Mouse (Mus musculus) gastrocnemius, postnatal 10 days (tissue): ENCODE data around the gene Ccdc90b. TPM values are rescaled to one million over a fixed set of nuclear protein-coding genes. Genes with fewer than 3 reads are reported as not detected.

Experiments used
- DNase-seq: peaks from one replicate; pipeline ENCODE4 v3.0.0; 2021; ENCODE audit warnings: mixed read lengths
- long read RNA-seq, 2 experiments: library from polyadenylated mRNA; stranded (forward); transcript quantifications; one replicate each; pipeline ENCODE4 v2.0.0; 2021
- total RNA-seq, 2 experiments: library from RNA; stranded (reverse); gene quantifications; 2 replicates each; pipeline ENCODE4 v1.2.3; 2021

Ccdc90b gene
- 10 to 100 TPM; 24.8 to 26.2 TPM for total RNA-seq
- long read RNA-seq, experiment 1, transcript Ccdc90b-201 (9 exons, 1,596 nt) = major isoform, 25 of 28 reads
- long read RNA-seq, experiment 1, partial matches to known transcripts = 2 of 28 reads
- long read RNA-seq, experiment 1, other reads (novel, unspliced or antisense) = 1 of 28 reads
- long read RNA-seq, experiment 2, transcript Ccdc90b-201 (9 exons, 1,596 nt) = major isoform, 29 of 32 reads
- long read RNA-seq, experiment 2, partial matches to known transcripts = 0 of 32 reads
- long read RNA-seq, experiment 2, other reads (novel, unspliced or antisense) = 3 of 32 reads

DNA sequence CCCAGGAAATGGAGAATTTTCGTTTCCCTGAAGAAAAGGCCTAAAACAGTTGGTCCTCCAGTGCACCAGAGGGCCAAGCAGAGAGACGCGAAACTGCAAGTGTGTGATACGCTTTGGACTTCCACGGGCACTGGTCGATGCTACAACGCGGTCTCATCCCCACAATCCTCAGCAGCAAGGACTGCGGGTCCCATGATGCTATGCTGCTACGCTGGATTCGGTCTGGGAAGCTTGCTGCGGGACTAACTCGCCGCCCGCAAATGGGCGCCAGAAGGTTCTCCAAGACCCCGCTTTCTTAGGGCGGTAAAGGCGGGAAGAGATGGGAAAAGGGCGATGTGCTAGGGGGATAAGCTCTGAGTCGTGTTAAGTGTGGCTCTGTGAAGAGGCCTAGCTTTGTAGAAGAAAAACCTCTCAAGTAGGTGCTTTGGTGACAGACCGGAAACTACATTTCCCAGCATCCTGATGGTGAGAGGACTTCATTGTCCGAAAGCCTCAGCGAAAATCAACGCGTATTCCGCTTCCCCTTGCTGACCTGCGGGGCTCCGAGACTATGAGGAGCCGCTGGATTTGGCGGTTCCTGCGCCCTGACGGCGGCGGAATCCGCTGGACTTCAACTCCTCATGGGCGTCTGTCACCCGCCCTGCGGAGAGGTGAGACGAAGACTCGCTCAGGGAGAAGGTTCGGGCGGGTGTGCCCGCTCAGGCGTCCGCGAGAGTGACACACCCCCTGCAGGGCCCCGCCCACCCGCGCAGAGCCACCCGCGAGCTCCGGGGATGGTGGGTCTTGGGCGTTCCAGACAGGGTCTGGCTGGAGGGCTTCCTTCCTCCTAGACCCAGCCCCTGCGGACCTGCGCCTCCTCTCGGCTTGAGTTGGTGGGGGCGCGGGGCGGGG, at the start of gene Ccdc90b:
Ccdc90b (plus strand) TSS at position 164 of the 891 bp plus-strand sequence.
- peak; percentile 71 for DNase-seq

DNA sequence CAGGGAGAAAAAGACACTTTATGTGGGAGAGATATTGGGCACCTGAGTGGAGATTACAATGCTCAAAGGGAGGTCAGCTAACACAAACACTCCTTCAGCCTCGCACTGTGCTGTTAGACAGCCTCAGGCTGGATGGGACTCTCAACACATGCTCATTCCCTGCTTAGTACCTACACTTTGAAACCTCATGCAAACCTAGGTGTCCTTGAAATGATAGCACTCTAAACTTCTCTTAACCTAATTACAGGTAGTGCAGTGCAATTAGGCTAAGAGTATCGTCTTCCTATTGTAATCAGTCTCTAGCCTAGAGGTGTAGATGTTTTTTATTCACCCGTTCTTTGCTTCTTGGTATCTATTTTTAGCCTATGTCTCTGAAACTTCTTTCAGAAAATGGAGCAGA, 40.6 kb upstream of the Ccdc90b start:
- no peak for DNase-seq

DNA sequence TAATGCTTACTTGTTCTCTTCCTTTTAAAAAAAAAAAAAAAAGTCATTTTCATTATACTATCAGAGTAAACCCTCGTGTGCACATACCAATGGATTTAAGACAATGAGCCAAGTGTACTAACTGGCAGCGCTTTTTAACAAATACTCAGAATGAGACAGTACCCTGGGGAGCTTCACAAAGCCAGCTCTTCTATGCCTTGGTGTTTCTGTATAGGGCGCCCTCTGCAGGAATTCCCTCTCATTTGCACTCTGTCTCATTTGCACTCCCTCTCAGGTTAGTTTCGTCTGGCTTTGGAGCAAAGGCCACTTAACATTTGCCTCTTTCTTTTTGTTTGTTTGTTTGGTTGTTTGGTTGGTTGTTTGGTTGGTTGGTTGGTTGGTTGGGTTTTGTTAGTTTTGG, 40.1 kb upstream of the Ccdc90b start:
- DNase-seq = peak; percentile 14

DNA sequence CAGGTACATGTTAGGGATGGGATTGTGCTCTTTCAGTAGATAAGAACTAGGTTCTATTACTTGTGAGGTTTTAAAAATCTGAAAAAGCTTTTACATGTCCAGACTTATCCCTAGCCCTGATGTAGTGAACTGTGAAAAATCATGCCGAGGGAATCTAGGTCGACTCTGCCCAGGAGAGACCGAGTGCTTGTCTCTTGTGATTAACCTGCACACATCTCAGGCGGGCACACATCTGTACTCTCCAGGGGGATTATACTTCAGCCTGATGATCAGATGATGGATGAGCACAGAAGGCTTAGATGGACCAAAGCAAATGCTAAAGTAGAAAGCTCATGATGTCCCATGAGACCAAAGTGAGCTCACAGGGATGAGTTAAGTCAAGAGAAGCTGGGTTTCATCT, 31.7 kb upstream of the Ccdc90b start:
- DNase-seq = no peak

DNA sequence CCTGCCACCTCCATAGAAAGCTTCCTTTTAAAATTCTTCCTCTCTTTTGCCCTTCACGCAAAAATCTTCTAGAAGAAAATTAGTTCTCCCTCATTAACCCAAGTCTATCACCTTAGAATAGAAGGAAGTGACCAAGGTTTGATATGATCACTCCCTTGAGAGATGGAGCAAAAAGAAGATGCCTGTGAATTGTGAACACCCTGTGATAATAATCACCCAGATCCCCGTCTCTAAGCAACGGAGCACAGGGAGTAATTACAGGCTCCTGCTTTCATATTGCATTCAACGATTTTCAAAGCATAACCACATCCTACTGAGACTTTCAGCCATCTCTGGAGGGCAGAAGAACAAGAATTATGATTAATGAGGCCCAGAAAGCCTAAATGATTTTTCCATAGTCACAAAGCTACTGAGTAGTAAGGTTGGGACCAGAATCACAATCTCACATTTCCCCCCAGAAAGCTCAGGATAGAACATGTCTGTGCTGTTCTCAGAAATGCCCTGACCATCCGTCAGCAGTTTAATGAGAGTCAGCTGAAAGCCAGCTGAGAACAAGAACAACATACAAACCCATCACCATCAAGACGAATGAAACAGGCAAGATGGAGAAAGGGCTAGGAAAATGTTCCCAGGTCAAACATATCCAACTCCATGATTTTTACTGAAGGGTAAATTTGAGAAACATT, 28.5 kb upstream of the Ccdc90b start:
- DNase-seq = no peak

DNA sequence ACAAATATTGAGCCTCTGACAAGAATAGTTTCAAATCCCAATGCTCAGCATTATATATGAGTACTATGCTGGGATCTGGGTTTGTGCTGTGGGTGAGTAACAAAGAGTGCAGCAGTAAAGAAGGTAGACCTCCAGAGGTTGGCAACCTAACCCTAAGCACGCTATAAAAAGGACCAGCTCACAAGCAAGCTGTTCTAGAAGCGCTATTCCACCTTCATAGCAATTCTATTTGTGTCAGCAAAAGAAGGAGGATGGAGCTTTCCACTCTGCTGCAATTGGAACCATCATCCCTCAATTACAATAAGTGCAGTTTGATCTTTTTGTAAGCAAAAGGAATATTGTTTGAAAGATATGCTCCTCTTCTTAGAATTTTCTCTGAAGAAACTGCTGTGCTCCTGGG, 14.2 kb upstream of the Ccdc90b start:
- DNase-seq = no peak

DNA sequence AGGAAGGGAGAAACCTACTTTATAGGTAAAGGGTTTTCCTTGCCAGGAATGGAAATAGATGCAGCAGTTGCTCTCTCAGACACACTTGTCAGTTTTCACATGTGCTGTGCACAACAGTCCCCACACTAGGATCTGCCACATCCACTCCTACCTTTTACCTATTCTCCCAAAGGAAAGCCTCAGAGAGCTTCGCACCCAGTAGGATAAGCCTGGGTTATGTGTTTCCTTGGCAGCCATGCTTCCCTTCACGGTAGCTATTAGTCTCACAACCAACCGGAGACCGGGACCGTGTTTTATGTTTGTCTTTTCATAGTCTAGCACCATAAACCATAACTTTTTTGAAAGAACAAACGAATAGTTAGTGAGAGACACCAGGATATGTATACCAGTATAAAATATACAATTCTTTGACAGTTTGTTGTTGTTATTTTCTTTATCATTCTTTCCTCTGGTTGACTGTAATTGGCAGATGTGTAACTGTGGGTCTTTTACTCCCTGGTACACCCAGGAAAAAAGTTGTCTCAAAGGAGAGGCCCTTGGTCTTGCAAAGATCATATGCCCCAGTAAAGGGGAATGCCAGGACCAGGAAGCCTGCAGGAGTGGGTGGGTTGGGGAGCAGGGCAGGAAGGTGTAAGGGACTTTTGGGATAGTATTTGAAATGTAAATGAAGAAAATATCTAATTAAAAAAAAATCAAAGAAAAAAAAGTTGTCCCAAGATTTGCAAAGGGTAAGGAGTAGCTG, 10.5 kb upstream of the Ccdc90b start:
- DNase-seq = no peak

DNA sequence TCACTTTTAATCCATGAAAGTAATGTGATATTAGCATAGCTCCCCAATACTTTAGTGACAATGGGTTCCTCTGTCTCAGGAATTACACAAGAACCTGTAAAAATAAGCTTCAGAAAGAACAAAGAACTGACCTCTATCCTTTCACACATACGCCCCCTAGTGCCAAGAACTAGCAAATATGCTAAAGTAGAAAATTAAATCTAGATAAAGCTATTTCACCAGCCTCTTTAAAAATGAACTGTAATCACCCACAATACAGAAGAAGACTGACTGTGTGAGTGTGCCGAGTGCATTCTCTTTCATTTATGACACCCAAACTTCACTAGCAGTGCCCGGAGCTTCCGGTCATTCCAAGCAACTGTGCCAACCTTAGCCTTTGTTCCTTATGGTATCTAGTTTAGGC, 10.0 kb upstream of the Ccdc90b start:
- no peak for DNase-seq

DNA sequence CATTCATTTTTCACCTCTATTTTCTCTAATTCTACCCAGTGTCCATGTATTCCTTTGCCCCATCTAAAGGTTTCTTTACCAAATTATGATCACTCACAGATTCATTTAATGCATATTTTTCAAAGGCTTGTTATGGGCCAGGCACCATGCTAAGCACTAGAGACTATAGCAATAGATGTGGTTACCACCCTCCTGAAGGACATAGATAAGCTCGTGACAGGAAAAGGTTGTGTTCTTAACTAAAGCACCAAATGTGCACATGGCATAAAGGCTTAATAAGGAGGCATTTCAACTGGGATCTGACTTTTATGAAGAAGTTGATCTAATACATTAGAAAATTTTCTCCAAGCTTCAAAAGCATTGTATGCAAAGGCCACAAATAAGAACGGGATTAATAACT, 2.2 kb upstream of the Ccdc90b start:
- DNase-seq = no peak

DNA sequence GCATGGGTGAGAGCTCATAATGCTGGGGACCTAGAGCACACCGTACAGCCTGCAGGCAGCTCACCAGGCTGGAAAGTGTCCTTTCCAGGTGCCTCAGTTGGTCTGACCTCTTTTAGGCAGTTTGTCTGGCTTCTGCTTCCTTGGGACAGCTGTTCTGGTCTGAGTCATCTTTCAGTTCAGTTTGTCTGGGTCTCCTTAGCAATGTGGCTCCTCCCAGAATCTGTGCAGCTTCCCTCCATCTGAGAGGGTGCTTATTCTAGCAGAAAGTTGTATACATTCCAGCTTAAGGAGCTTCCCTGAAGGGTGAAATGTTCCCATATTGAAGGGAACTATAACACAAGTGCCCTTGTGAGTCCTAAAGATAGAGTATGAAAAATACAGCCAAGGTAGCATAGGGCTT, 5.8 kb downstream of the Ccdc90b start:
- DNase-seq = no peak

DNA sequence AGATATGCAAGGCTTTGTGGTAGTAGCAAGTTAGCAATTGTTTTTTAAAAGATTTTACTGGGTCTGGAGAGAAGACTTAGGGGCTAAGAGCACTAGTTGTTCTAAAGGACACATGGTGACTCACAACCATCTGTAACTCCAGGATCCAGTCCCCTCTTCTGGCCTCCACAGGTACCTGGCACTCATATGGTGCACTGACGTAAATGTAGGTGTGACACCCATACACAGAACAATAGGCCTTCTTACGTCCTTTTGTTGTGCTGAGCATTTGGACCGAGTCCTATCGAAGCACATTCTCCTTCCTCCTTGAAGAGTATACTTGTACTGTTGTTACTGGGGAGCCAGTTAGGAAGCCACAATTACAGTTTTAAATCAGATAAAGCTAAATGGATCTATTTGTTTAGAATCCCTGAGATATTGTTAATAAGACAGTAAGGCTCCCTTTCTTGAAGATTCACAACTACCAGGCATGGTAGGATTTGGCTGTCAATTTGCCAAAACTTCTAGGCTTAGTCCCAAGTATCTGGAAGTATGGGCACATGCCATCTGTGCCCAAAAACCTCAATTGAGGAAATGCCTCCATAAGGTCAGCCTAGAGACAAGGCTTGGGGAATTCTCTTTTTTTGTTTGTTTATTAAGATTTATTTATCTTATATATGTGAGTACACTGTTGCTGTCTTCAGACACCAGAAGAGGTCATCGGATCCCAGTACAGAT, 19.7 kb downstream of the Ccdc90b start:
- no peak for DNase-seq

DNA sequence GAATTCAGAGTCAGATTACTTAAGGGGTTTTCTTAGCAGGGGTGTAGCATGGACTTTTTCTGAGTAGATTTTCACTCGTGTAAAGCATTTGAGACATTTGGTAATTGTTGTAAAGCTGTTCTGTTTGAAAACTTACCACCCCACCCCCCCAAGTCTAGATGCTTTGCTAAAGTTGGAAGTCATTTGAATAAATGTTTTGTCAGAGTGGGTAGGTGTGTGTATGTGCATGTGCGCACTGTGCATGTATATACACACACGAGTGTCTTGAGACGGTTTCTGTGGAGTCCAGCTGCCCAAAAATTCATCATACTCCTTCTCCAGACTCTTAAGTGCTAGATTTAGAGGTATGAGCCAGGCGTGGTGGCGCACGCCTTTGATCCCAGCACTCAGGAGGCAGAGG, 22.6 kb downstream of the Ccdc90b start:
- no peak for DNase-seq

DNA sequence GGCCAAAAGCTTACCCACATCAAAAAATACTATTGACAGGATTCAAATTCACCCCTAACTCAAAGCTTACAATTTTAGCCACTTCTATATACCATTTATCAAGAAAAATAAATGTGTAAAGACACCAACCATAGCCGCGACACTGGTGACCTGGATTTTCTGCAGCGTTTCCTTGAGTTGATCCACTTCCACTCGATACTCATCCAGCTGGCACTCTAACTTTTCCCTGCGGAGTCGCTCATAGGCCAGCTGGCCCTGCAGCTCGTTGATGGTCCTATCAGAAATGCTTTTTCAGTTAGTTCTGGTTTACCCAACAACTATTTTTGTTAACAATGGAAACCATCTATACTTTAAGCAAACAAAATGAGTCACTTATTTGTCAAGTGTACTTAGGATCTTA, 29.0 kb downstream of the Ccdc90b start:
- DNase-seq = peak; percentile 26

DNA sequence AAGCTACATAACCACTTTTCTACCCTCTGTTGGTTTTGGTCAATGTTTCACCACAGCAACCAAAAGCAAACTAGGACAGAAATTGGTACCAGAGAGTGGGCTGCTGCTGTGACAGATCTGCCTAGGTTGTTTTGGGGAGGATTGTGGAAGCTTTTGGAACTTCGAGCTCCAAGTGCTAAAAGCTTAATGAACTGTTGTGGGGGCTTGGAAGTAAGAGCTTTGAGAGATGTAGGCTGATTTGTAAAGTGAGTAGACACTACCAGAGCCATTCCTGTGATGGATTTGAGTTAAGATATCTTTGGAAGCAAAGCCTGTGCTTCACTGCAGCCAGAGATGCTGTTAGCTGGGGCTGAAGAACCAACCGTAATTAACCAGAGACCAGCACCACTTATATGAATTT, 29.9 kb downstream of the Ccdc90b start:
- DNase-seq = no peak

DNA sequence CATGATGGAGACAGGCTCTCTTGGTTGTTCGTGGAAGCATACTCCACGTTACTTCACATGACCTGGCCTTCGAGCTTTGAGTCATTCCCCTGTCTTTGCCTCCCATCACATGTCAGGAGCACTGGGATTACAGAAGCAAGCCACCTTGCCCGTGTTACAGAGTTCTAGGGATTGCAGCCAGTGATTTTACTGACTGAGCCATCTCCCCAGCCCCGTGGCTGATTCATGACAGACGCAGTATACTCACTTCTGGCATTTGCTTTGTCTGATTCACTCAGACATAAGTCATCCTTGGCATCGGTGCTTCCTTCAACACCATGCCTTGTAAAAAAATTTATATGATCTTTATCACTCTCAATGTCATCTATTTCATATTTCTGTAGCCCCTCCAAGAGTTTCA, 44.0 kb downstream of the Ccdc90b start:
- DNase-seq = no peak

DNA sequence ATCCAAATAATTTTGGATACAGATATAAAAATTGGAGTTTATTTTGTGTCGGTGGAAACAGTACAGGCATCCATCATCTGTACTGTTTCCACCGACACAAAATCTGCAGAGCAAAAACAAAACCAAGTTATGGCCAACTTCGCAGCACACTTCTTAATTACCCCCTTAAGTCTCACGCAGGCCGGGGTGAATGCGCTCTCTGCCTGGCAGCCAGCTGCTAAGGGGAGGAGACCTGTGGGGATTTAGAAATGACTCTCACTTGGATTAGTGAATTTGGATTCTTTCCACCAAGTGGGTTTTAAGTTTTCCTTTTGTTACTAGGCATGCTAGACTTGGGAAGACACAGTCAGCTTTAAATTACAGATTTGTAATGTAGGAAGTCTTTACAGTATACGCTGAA, 49.9 kb downstream of the Ccdc90b start:
- DNase-seq = no peak

DNA sequence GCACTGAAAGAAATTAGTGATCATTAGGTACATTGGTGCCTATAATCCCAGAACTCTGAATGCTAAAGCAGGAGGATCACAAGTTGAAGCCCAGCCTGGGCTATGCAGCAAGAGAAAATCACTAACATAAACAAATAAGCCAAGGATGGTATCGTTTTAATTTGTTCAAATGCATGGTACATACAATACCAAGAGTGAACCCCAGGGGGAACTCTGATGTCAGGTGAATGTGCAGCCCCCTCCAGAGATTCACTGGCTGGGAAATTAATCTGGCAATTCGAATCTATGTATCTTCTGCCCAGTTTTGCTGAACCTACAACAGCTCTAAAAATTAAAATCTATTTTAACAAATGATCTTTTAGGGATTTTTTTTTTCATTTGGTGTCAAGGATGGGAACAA, 63.5 kb downstream of the Ccdc90b start:
- DNase-seq = no peak

DNA sequence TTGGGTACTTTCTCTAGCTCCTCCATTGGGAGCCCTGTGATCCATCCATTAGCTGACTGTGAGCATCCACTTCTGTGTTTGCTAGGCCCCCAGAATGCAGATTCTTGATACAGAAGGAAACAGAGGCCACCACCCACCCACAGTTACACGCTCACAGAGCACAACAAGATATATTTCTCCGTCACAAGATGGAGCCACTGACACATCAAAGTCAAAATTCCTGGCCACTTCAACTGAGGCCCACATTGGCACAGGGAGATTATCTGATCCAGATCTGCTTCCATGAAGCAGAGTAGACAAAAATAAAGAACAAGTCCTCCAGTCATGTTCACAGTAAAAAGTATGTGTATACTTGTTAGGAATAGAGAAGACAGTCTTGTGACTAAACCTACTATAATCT, 69.2 kb downstream of the Ccdc90b start:
- no peak for DNase-seq
